Mouse (Mus musculus) gastrocnemius, adult 18-20 months (tissue): ENCODE measurements around the gene Akt1s1. TPM values are rescaled to one million over a fixed set of nuclear protein-coding genes. Genes with fewer than 3 reads are reported as not detected.

Experiments used
- DNase-seq: peaks from one replicate; pipeline ENCODE4 v3.0.0; 2021; ENCODE audit warnings: low spot score
- long read RNA-seq, 2 experiments: library from polyadenylated mRNA; stranded (forward); transcript quantifications; one replicate each; pipeline ENCODE4 v2.0.0; 2021
- total RNA-seq, 2 experiments: library from RNA; stranded (reverse); gene quantifications; 2 replicates each; pipeline ENCODE4 v1.2.3; 2021

Gene Akt1s1
- total RNA-seq: 100 to 1,000 TPM; 130 to 144 TPM
- long read RNA-seq, experiment 1, transcript Akt1s1-203 (5 exons, 1,160 nt): minor isoform, 24 of 118 reads
- long read RNA-seq, experiment 1, transcript Akt1s1-204 (5 exons, 1,812 nt): major isoform, 51 of 118 reads
- long read RNA-seq, experiment 1, partial matches to known transcripts: 10 of 118 reads
- long read RNA-seq, experiment 1, other reads (novel, unspliced or antisense): 32 of 118 reads
- long read RNA-seq, experiment 2, transcript Akt1s1-203 (5 exons, 1,160 nt): minor isoform, 28 of 118 reads
- long read RNA-seq, experiment 2, transcript Akt1s1-204 (5 exons, 1,812 nt): major isoform, 41 of 118 reads
- long read RNA-seq, experiment 2, partial matches to known transcripts: 6 of 118 reads
- long read RNA-seq, experiment 2, other reads (novel, unspliced or antisense): 41 of 118 reads

GRCm38 (mm10) chr7:44848561-44849415 is at the start of gene Akt1s1, which contains the start of gene Tbc1d17:
Gene Akt1s1, plus strand, starts transcription at chr7:44848991.
Gene Tbc1d17, minus strand, starts transcription at chr7:44849079.
- peak; percentile 100 for DNase-seq

GRCm38 (mm10) chr7:44808927-44809326 is 39.9 kb upstream of the Akt1s1 start:
- no peak for DNase-seq

- DNase-seq: no peak
These were observed 39.3 kb upstream of the Akt1s1 start for GRCm38 (mm10) chr7:44809466-44809865.

GRCm38 (mm10) chr7:44810365-44810764 is 38.4 kb upstream of the Akt1s1 start:
- no peak for DNase-seq

- DNase-seq: no peak
These were observed 37.8 kb upstream of the Akt1s1 start for GRCm38 (mm10) chr7:44810819-44811557.

GRCm38 (mm10) chr7:44812651-44813325 is 36.0 kb upstream of the Akt1s1 start:
- DNase-seq: no peak

- DNase-seq: no peak
These were observed 34.8 kb upstream of the Akt1s1 start for GRCm38 (mm10) chr7:44813985-44814384.

GRCm38 (mm10) chr7:44814423-44814822 is 34.4 kb upstream of the Akt1s1 start:
- no peak for DNase-seq

- no peak for DNase-seq
These were observed 33.7 kb upstream of the Akt1s1 start for GRCm38 (mm10) chr7:44814952-44815553.

- DNase-seq: peak; percentile 98
These were observed 32.9 kb upstream of the Akt1s1 start, which contains the start of the genes Nup62 and Il4i1 for GRCm38 (mm10) chr7:44815721-44816469. Gene Nup62, plus strand, starts transcription at chr7:44816088. Gene Il4i1, plus strand, starts transcription at chr7:44816387.

- DNase-seq: peak; percentile 68
These were observed 32.2 kb upstream of the Akt1s1 start, which contains the start of gene Atf5 for GRCm38 (mm10) chr7:44816470-44817021. Gene Atf5, minus strand, starts transcription at chr7:44816658.

- no peak for DNase-seq
These were observed 31.4 kb upstream of the Akt1s1 start for GRCm38 (mm10) chr7:44817441-44817840.

GRCm38 (mm10) chr7:44818164-44818563 is 30.6 kb upstream of the Akt1s1 start:
- DNase-seq: no peak

GRCm38 (mm10) chr7:44818751-44819235 is 30.0 kb upstream of the Akt1s1 start:
- peak; percentile 77 for DNase-seq

- no peak for DNase-seq
These were observed 29.4 kb upstream of the Akt1s1 start for GRCm38 (mm10) chr7:44819391-44819790.

GRCm38 (mm10) chr7:44819863-44820262 is 28.9 kb upstream of the Akt1s1 start:
- no peak for DNase-seq

- DNase-seq: no peak
These were observed 28.3 kb upstream of the Akt1s1 start for GRCm38 (mm10) chr7:44820525-44820924.

GRCm38 (mm10) chr7:44821666-44822448 is 26.9 kb upstream of the Akt1s1 start:
- DNase-seq: no peak
